Mouse (Mus musculus) midbrain, embryonic 13.5 days (tissue): ENCODE measurements around the gene Wap. TPM values are rescaled to one million over a fixed set of nuclear protein-coding genes. Genes with fewer than 3 reads are reported as not detected.

ENCODE experiments used
- ATAC-seq: fragments of 200-750 bp; cut with Nextera tagmentation; 2 replicates; pipeline ENCODE4 v1.8.0; 2017; ENCODE audit warnings: mild to moderate bottlenecking, moderate TSS enrichment, moderate library complexity
- H3K27ac ChIP-seq: fragments of 300-500 bp; sonication (generic); 2 replicates; pipeline ENCODE4 v1.5.1; 2015; ENCODE audit warnings: inconsistent platforms, mild to moderate bottlenecking, moderate library complexity
- H3K27me3 ChIP-seq: fragments of 300-500 bp; sonication (generic); 2 replicates; pipeline ENCODE4 v1.6.1; 2015; ENCODE audit warnings: mild to moderate bottlenecking, inconsistent platforms
- H3K36me3 ChIP-seq: fragments of 300-500 bp; sonication (generic); 2 replicates; pipeline ENCODE4 v1.6.1; 2015; ENCODE audit warnings: mild to moderate bottlenecking, inconsistent platforms
- H3K4me1 ChIP-seq: fragments of 300-500 bp; sonication (generic); replicated peaks from 2 replicates; pipeline ENCODE4 v1.6.1; 2015; ENCODE audit warnings: inconsistent platforms
- H3K4me2 ChIP-seq: fragments of 300-500 bp; sonication (generic); replicated peaks from 2 replicates; pipeline ENCODE4 v1.6.1; 2015; ENCODE audit warnings: moderate library complexity, mild to moderate bottlenecking, inconsistent platforms
- H3K4me3 ChIP-seq: fragments of 300-500 bp; sonication (generic); replicated peaks from 2 replicates; pipeline ENCODE4 v1.5.1; 2015; ENCODE audit warnings: mild to moderate bottlenecking, inconsistent platforms
- H3K9ac ChIP-seq: fragments of 300-500 bp; sonication (generic); replicated peaks from 2 replicates; pipeline ENCODE4 v1.6.1; 2015; ENCODE audit warnings: mild to moderate bottlenecking, inconsistent platforms
- H3K9me3 ChIP-seq: fragments of 300-500 bp; sonication (generic); 2 replicates; pipeline ENCODE4 v1.6.1; 2016; ENCODE audit warnings: mild to moderate bottlenecking, inconsistent platforms
- WGBS: fragments of 180-500 bp; shearing (Covaris S2); methylation state at CpG from one replicate; pipeline ENCODE4 v1.1.7; 2015; 5-methylcytosine and 5-hydroxymethylcytosine counted together
- polyA plus RNA-seq: library from polyadenylated mRNA; unstranded; fragments of >200 nt; fragmentation: Nextera tagmentation; extraction: Ambion mirVana; gene quantifications from 2 replicates; pipeline ENCODE4 v1.2.1, GENCODE M21; 2015

The Wap gene
- polyA plus RNA-seq, 1 experiment from 2014 or later = not detected

GRCm38 (mm10) chr11:6601649-6602480 lies 36.6 kb downstream of the Wap start:
- Histone ChIP-seq H3K36me3 (peaks cover 47% of the 10 kb centered on the region), H3K27me3 (no peaks in the 10 kb centered on the region), H3K9me3 (no peaks in the 10 kb centered on the region), H3K4me2 (peak overlapping the region; percentile 92; the same call in 1 of the 2 replicates), H3K4me3 (no peak overlapping the region), H3K27ac (no peak overlapping the region), H3K4me1 (peaks cover 85% of the 10 kb centered on the region), H3K9ac (no peak overlapping the region)
- WGBS = 84% methylated on average over 20 of the region's 20 CpGs
- no peak for ATAC-seq

- no peak overlapping the region for H3K4me3 ChIP-seq
- 0 out of 2 replicates have a peak overlapping the region, but pooled peaks have one; percentile 39 for H3K9ac ChIP-seq
- WGBS = 88% methylated on average over 8 of the region's 8 CpGs
- H3K9me3 ChIP-seq = no peaks in the 10 kb centered on the region
- H3K36me3 ChIP-seq = peaks cover 62% of the 10 kb centered on the region
- no peak overlapping the region for H3K4me2 ChIP-seq
- H3K4me1 ChIP-seq = peaks cover 77% of the 10 kb centered on the region
- H3K27ac ChIP-seq = peak overlapping the region; percentile 88
- ATAC-seq = no peak
- H3K27me3 ChIP-seq = no peaks in the 10 kb centered on the region
Measured at GRCm38 (mm10) chr11:6600284-6600944, 38.0 kb downstream of the Wap start.

GRCm38 (mm10) chr11:6599831-6600230 lies 38.6 kb downstream of the Wap start:
- H3K27me3 ChIP-seq = no peaks in the 10 kb centered on the region
- no peaks in the 10 kb centered on the region for H3K9me3 ChIP-seq
- peak overlapping the region; percentile 63 for H3K9ac ChIP-seq
- H3K36me3 ChIP-seq = peaks cover 67% of the 10 kb centered on the region
- H3K27ac ChIP-seq = peak overlapping the region; percentile 88
- WGBS = 87% methylated on average over 6 of the region's 6 CpGs
- peaks cover 76% of the 10 kb centered on the region for H3K4me1 ChIP-seq
- H3K4me2 ChIP-seq = peak overlapping the region; percentile 59
- 0 out of 2 replicates have a peak, but pooled peaks have one; percentile 1 for ATAC-seq
- peak overlapping the region; percentile 34; the same call in 1 of the 2 replicates for H3K4me3 ChIP-seq

GRCm38 (mm10) chr11:6599011-6599681 lies 39.3 kb downstream of the Wap start:
- H3K4me1 ChIP-seq = peaks cover 69% of the 10 kb centered on the region
- peak overlapping the region; percentile 34 for H3K4me3 ChIP-seq
- ATAC-seq = peak; percentile 43
- peak overlapping the region; percentile 88 for H3K27ac ChIP-seq
- peak overlapping the region; percentile 59 for H3K4me2 ChIP-seq
- no peaks in the 10 kb centered on the region for H3K27me3 ChIP-seq
- H3K36me3 ChIP-seq = peaks cover 74% of the 10 kb centered on the region
- H3K9me3 ChIP-seq = no peaks in the 10 kb centered on the region
- 11% methylated on average over 27 of the region's 27 CpGs for WGBS
- H3K9ac ChIP-seq = peak overlapping the region; percentile 63

- Histone ChIP-seq H3K9me3 (no peaks in the 10 kb centered on the region), H3K27ac (peak overlapping the region; percentile 88), H3K4me3 (peak overlapping the region; percentile 34), H3K4me2 (peak overlapping the region; percentile 59), H3K27me3 (no peaks in the 10 kb centered on the region), H3K9ac (peak overlapping the region; percentile 63), H3K4me1 (peaks cover 61% of the 10 kb centered on the region), H3K36me3 (peaks cover 82% of the 10 kb centered on the region)
- peak; percentile 10 for ATAC-seq
- WGBS = 60% methylated on average over 19 of the region's 19 CpGs
Measured at GRCm38 (mm10) chr11:6598191-6598889, 40.1 kb downstream of the Wap start.

GRCm38 (mm10) chr11:6597523-6597922 lies 40.9 kb downstream of the Wap start:
- H3K27me3 ChIP-seq = no peaks in the 10 kb centered on the region
- no peak for ATAC-seq
- H3K9me3 ChIP-seq = no peaks in the 10 kb centered on the region
- 71% methylated on average over 7 of the region's 7 CpGs for WGBS
- no peak overlapping the region for H3K4me2 ChIP-seq
- H3K4me1 ChIP-seq = peaks cover 52% of the 10 kb centered on the region
- no peak overlapping the region for H3K4me3 ChIP-seq
- H3K27ac ChIP-seq = peak overlapping the region; percentile 88
- peak overlapping the region; percentile 63; the same call in 1 of the 2 replicates for H3K9ac ChIP-seq
- H3K36me3 ChIP-seq = peaks cover 87% of the 10 kb centered on the region

GRCm38 (mm10) chr11:6596616-6597015 lies 41.8 kb downstream of the Wap start:
- no peak overlapping the region for H3K4me2 ChIP-seq
- peaks cover 87% of the 10 kb centered on the region for H3K36me3 ChIP-seq
- H3K4me3 ChIP-seq = no peak overlapping the region
- no peaks in the 10 kb centered on the region for H3K27me3 ChIP-seq
- WGBS = 79% methylated on average over 3 of the region's 3 CpGs
- no peak for ATAC-seq
- no peak overlapping the region for H3K9ac ChIP-seq
- no peaks in the 10 kb centered on the region for H3K9me3 ChIP-seq
- peak overlapping the region; percentile 88; the same call in 1 of the 2 replicates for H3K27ac ChIP-seq
- peaks cover 43% of the 10 kb centered on the region for H3K4me1 ChIP-seq

GRCm38 (mm10) chr11:6596205-6596604 lies 42.2 kb downstream of the Wap start:
- no peaks in the 10 kb centered on the region for H3K27me3 ChIP-seq
- H3K36me3 ChIP-seq = peaks cover 87% of the 10 kb centered on the region
- no peak for ATAC-seq
- H3K9me3 ChIP-seq = no peaks in the 10 kb centered on the region
- H3K4me3 ChIP-seq = no peak overlapping the region
- H3K4me2 ChIP-seq = no peak overlapping the region
- H3K4me1 ChIP-seq = peaks cover 39% of the 10 kb centered on the region
- H3K9ac ChIP-seq = no peak overlapping the region
- H3K27ac ChIP-seq = peak overlapping the region; percentile 42; the same call in 1 of the 2 replicates
- 95% methylated on average over 6 of the region's 6 CpGs for WGBS

GRCm38 (mm10) chr11:6595339-6595738 lies 43.1 kb downstream of the Wap start:
- no peak for ATAC-seq
- H3K9me3 ChIP-seq = no peaks in the 10 kb centered on the region
- peaks cover 87% of the 10 kb centered on the region for H3K36me3 ChIP-seq
- peaks cover 31% of the 10 kb centered on the region for H3K4me1 ChIP-seq
- no peak overlapping the region for H3K4me2 ChIP-seq
- H3K27me3 ChIP-seq = no peaks in the 10 kb centered on the region
- H3K9ac ChIP-seq = no peak overlapping the region
- 95% methylated on average over 5 of the region's 5 CpGs for WGBS
- 0 out of 2 replicates have a peak overlapping the region, but pooled peaks have one; percentile 42 for H3K27ac ChIP-seq
- no peak overlapping the region for H3K4me3 ChIP-seq

GRCm38 (mm10) chr11:6594845-6595244 lies 43.6 kb downstream of the Wap start:
- 89% methylated on average over 6 of the region's 6 CpGs for WGBS

GRCm38 (mm10) chr11:6593406-6593805 lies 45.0 kb downstream of the Wap start:
- Histone ChIP-seq H3K9ac (no peak overlapping the region), H3K36me3 (peaks cover 97% of the 10 kb centered on the region), H3K4me3 (no peak overlapping the region), H3K9me3 (no peaks in the 10 kb centered on the region), H3K4me2 (no peak overlapping the region), H3K27ac (no peak overlapping the region), H3K4me1 (peaks cover 11% of the 10 kb centered on the region), H3K27me3 (no peaks in the 10 kb centered on the region)
- no peak for ATAC-seq
- 69% methylated on average over 11 of the region's 11 CpGs for whole genome bisulfite sequencing

More at GRCm38 (mm10) chr11:6594845-6595244, 43.6 kb downstream of the Wap start:
- no peaks in the 10 kb centered on the region for H3K27me3 ChIP-seq
- H3K4me1 ChIP-seq = peaks cover 26% of the 10 kb centered on the region
- H3K4me3 ChIP-seq = no peak overlapping the region
- no peak for ATAC-seq
- H3K27ac ChIP-seq = no peak overlapping the region
- H3K36me3 ChIP-seq = peaks cover 87% of the 10 kb centered on the region
- no peaks in the 10 kb centered on the region for H3K9me3 ChIP-seq
- H3K4me2 ChIP-seq = no peak overlapping the region
- no peak overlapping the region for H3K9ac ChIP-seq
